Mouse (Mus musculus) spleen, adult 2 months (tissue): ENCODE results near the gene Entpd1.

Experiments
- CTCF ChIP-seq: fragments of 200-500 bp; IDR thresholded peaks from 2 replicates; pipeline ENCODE4 v1.5.1; 2011; ENCODE audit warnings: mild to moderate bottlenecking, inconsistent platforms; ENCODE audit not compliant: insufficient read depth, insufficient read length, insufficient replicate concordance; ENCODE audit errors: extremely low read depth
- POLR2A ChIP-seq: fragments of 200-500 bp; IDR thresholded peaks from 2 replicates; pipeline ENCODE4 v1.6.1; 2011; ENCODE audit warnings: low read depth, low read length, inconsistent platforms

DNA sequence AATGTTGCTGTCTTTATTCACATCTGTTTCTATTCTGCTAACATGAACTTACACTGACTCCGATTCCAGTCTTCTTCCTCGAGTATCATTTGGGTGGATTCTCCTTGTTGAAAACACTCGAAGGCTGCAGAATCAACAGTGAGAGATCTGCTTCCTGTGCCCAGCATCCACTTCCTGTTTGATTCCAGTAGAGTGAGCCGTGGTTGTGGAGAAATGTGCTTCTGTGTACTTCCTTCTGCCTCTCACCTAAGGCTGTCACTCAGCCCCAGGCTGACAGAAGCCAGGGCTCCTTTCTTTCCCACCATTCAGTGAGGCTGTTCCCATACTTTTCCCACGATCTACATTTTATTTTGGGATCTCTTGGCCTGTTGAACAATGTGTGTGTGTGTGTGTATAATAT is 37.9 kb downstream of the Entpd1 start:
- TF ChIP-seq CTCF: no peak
- no peak for TF ChIP-seq POLR2A
